Mouse (Mus musculus): ENCODE results near the gene Robo2.

Robo2 gene

DNA sequence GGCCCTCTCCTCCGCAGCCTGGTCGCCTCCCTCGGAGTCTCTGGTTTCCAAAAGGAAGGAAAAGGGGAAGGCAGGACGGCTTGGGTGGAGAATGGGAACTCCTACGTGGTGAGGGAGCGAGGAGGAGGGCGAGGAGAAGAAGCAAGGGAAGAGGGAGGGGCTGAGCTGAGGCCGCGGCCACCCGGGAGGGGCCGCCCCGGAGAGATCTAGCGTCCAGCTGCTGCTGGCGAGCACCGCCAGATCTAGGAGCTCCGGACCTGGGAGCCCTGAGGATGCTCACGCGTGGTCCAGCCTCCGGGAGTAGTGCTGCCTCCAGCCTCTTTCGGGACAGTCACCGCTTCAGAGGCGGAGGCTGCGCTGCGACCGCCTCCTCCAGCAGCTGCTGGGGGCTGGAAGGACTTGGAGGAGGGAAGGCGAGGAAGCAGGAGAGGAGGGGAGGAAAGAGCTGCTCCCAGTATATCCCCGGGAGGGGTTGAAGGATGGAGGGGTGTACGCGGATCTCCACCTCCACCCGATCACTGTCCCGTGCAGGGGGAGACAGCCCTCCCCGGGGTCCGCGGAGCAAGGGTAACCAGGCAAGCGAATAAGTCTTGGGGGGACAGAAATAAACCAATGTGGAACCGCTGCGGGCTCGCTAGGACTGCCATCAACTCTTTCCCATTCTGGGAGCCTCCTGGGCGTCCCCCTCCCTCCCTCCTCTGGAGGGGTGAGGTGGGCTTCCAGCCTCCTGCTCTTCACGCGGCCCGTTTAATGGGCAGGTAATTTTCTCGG is at the start of gene Robo2:
Robo2 (minus strand) TSS at position 345 of the 771 bp plus-strand sequence.
- peak; percentile 54 for DNase-seq (ENCODE audit: low read depth, low spot score)

- no peak for DNase-seq (ENCODE audit: low read depth, low spot score)
These were observed 46.5 kb upstream of the Robo2 start for GRCm38 (mm10) chr16:74458138-74458537.

DNA sequence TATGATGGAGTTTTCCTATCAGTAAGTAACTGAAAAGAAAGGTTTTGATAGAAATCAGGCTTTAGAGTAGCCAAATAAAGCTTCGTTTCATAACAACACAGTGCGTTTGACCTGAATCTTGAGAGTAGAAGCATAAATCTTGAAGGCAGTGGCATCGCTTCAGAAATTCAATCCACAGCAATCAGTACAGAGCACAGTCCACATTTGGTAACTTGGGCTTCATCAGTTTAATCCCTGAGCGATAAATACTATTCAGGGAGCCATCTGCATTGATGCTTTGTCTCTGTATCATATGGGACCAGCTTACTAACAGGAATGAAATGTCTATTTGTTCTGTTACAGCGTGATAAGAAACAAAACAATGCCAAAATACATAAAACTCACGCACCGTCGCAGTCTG is 46.1 kb upstream of the Robo2 start:
- no peak for DNase-seq (ENCODE audit: low read depth, low spot score)

DNA sequence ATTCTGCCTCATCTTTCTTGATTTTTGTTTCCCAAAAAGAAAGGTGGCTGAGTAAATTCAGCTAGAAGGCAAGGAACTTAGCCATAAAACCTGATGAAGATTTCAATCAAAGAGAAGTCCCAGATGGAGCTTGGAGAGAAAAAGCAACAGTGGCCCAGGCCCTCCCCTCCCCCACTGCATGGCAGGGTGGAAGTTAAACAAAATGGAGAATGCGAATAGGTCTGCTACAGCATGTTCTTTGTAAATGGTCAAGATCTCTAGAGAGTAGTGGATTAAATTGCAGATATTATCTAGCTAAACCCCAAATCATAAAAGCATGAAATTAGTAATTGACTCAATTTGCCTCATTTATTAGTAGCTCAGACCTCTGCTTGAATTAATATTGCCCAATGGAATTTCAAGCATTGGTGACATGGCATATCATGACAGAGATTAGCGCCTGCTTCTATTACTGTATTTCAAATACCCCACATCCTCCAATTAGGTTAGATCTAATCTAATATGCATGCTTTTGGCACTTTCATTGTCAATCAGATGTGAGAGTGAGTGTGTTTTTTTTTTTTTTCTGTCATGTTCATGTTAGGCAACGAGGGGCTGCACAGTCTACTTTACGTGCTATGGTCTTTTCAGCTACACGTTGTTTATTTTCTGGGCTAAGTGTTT is 45.3 kb upstream of the Robo2 start:
- no peak for DNase-seq (ENCODE audit: low read depth, low spot score)

DNA sequence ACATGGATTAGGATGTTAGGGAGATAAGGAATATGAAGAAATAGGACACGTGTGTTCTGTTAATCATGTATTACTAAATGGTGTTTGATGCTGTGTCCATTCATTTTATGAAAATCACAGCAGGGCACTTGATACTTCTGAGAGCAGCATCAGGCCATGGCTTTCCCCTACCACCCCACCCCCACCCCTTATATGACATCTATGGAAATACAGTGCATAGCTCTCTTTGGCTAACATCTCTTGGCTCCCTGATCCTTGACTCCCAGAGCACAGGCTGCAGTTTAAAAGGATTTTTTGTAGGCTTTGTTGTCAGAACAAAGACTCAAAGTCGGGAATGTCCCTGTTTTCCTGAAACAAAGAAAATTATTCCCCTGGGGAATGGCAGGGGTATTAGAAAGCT is 43.6 kb upstream of the Robo2 start:
- DNase-seq (ENCODE audit: low read depth, low spot score): no peak

GRCm38 (mm10) chr16:74448025-74448424 is 36.4 kb upstream of the Robo2 start:
- no peak for DNase-seq (ENCODE audit: low read depth, low spot score)

DNA sequence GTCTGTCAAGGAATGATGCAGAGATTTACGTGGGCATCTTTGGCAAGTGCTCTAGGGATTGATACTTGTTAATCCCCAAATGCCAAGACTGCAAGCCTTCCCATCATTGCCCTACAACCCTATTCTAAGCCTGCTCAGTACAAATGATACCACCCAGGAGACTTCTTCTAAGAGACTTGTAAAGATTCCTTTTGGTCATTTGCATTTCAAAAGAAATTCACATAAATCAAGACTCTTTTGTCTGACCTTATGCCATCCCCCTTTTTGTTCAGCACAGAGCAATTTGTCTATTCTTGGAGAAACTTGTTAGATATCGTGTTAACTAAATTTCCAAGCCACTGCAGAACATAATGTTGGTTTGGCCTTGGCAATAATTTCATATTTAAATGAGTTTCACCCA is 15.4 kb upstream of the Robo2 start:
- DNase-seq (ENCODE audit: low read depth, low spot score): no peak

- no peak for DNase-seq (ENCODE audit: low read depth, low spot score)
These were observed 8.7 kb upstream of the Robo2 start for GRCm38 (mm10) chr16:74420324-74420723.

DNA sequence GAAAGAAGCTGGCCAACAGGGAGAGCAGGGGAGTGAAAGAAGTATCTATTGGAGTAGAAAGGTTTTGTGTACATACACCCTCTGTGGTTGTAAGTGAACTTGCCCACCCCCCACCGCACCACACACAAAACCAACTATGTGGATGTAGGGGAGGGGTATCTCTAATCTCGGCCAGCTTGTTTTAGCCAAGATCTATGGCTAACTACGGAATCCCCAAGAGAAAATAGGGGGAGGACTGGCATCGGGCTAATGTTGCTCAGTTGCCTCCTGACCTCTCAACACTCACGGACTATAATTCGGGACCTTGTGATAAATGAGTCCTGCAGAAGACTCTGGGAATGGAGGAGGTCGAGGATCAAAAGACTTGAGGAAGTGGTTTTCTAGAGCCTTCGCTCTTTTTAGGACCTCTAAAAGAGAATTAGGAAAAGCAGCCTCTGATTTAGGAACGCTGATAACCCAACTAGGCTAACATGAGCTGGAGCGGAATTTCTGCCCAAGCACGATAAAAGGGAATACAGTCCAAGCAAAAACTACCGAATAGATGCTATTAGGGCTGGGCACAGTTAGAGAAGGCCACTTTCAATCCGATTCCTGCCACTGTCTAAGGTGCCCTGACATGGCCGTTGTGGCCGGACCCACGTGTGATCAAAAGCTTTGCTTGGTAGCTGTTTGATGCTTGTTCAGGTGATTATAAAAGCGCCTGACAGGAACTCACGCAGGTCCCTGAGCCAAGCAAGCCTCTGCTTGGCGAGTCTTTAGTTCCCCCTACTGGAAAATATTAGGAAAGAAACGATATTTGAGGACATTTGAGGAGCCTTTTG is 1.1 kb upstream of the Robo2 start:
- peak; percentile 44 for DNase-seq (ENCODE audit: low read depth, low spot score)

GRCm38 (mm10) chr16:74411021-74411420 is 604 bp downstream of the Robo2 start:
- no peak for DNase-seq (ENCODE audit: low read depth, low spot score)

DNA sequence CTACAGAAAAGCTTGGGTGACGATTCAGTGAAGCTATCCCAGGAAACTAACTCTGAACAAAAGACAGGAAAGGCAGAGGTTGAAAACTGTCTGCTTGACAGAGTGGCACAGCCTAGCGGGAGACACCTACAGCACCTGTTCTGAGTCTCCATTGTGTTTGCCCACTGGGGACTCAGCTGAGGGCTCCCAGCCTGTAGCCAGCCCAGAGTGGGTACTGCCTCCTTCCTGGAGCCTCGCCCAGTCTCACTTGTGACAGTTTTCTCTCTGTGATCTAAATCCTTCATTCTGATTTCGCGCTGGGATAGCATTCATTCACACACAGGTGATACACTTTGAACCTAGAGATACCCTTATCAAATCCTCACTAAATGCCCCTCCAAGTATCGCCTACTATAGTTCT is 1.5 kb downstream of the Robo2 start:
- no peak for DNase-seq (ENCODE audit: low read depth, low spot score)

GRCm38 (mm10) chr16:74409548-74409947 is 2.1 kb downstream of the Robo2 start:
- DNase-seq (ENCODE audit: low read depth, low spot score): no peak

GRCm38 (mm10) chr16:74408566-74408965 is 3.1 kb downstream of the Robo2 start:
- no peak for DNase-seq (ENCODE audit: low read depth, low spot score)

DNA sequence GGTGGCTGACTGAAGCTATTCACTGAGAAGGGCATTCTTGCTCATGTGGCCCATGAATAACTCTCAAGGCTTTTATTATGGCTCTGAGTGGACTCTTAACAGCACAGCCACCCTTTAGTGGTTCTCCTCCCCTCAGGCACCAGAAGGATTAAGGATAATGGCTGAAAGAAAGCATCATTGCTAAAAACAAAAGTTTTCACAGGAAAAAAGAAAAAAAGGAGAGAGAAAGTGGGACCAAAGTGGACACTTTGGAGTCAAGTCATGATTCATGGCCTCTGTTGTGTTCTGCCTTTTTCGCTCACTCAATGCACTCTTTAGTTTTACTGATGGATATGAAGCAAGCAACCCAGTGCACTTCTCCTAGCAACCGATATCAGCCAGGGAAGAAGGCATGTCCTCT is 14.3 kb downstream of the Robo2 start:
- DNase-seq (ENCODE audit: low read depth, low spot score): peak; percentile 22

GRCm38 (mm10) chr16:74395678-74396077 is 15.9 kb downstream of the Robo2 start:
- no peak for DNase-seq (ENCODE audit: low read depth, low spot score)

DNA sequence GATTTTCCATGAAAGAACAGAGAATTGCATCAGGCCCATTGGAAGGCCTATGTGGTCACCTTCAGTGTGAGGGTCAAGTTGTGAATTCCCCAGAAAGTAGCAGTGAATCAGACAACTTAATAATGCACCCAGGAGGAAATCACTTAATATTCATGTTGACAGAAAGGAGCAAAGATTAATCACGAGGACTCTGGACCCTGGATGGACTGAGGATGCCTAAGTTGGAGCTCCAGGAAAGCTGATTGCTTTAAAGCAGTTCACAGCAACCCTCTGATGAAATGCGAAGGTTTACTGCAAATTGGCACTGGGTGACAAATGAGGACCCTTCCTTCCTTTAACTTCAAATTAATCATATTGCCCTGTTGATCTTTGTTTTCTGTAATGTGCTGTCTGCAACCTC is 32.2 kb downstream of the Robo2 start:
- no peak for DNase-seq (ENCODE audit: low read depth, low spot score)

DNA sequence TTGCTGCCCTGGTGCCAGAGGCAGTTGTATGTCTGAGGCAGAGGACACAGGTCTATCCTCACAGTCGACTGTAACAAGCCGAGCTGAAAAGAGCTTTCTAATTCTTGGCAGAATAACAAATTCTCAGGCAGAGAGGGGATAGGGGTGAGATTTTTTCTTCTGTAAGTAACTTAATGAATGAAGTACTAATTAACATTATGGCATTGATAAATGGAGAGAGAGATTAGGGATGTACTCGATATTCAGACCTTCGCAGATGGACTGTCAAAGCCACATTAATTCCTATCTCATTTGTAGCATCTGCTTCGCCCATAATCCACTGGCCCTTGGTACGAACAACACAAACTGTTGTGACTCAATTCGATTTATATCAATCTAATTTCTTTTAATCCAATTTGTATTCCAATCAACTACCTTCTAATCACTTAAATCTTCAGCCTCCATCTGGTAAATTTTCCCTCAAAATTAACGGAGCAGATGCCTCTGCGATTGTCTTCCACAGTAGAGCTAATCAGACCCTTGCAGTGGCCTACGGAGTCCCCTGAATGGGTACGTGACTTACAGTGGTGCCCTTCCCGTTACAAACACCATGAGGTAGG is 36.2 kb downstream of the Robo2 start:
- DNase-seq (ENCODE audit: low read depth, low spot score): no peak

- no peak for DNase-seq (ENCODE audit: low read depth, low spot score)
These were observed 37.1 kb downstream of the Robo2 start for GRCm38 (mm10) chr16:74374540-74374939.

GRCm38 (mm10) chr16:74373407-74373806 is 38.2 kb downstream of the Robo2 start:
- DNase-seq (ENCODE audit: low read depth, low spot score): no peak

DNA sequence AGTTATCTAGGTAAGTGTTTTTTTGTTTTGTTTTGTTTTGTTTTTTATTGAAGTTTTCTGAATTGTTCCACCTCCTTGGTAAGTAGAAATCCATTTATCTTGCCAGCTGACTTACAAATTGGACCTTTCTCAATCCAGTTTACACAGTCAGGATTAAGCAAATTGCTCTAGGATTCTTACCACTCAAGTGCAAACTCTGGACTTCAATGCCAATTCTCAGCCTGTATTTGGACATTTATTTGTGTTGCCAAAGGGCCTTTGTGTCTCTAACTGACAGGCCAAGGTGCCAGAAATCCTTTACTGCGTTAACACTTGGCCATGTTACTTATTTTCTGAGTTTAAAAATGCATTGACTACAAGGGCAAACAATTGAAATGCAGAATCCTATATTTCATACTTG is 38.7 kb downstream of the Robo2 start:
- DNase-seq (ENCODE audit: low read depth, low spot score): no peak

DNA sequence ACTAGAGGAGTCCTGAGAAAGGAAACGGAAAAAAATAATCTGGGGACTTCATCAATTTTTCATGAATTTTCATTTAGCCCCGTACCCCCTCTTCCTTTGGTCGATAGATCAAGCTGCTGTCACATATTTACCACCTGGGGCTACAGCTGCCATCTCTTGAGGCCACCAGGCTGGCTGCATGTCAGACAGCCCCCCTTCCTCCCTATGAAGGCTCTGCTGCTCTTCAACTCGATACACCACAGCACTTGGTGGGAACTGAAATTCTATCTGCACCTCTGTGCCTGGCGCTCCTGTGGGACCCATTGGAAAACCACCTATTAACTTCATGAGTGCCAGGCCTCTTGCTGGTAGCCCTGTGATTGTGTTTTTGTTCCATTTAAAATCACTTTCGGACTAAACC is 63.2 kb downstream of the Robo2 start:
- no peak for DNase-seq (ENCODE audit: low read depth, low spot score)
